ENCODE assay signal across 8 mouse cellular contexts in the genomic region with DNA sequence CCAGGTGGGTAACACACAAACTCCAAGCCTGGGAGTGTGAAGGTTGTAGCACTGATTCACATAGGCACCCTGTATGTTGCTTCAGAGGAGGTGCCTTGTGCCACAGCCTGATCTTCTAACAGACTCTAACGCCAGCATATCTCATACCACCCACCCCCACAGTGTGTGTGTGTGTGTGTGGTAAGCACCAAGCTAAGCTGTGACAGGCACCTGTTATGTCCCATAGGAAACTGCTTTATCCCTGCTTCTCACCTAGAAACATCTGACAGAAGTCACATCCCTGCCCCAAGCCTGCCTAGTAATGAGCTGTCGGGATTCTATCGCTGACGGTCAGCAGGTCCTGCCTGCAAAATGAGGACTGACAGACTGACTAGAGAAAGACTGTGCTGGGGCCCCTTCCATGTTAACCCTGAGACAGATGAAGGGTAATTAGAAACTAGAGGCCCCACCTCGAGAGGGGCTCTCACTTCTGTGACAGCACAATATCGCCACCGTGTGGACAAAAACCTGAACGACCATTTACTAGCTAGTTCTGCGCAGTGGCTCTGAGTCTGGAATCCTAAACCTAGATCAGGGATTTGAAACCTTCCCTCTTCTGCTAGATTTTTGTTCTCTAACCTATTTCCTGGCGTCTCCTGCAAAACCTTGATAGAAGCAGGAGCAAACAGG. TPM values are rescaled to one million over a fixed set of nuclear protein-coding genes. Genes with fewer than 3 reads are reported as not detected.
DNase-seq lines count a peak whose midpoint lies in the region; ATAC-seq lines count a peak whose summit lies in the region.
"Had no signal": no experiment of that assay in that cellular context is flagged by ENCODE, and none has a peak within 500 bp of the region (broad histone marks: within the 10 kb centered on the region; RNA-seq: fewer than 3 reads in every experiment).

No protein-coding gene starts in this region.

- H3K4me3 ChIP-seq in forebrain, embryonic 15.5 days: no peak overlapping the region
- no peak overlapping the region for H3K4me3 ChIP-seq in hindbrain, embryonic 13.5 days
- H3K4me3 ChIP-seq in megakaryocyte, embryonic 14.5 days (replicated peaks): peak overlapping the region; percentile 62
- H3K4me3 ChIP-seq: liver, embryonic 13.5 days had no signal

- 13% methylated on average over 10 of the region's 10 CpGs for WGBS in forebrain, embryonic 15.5 days
- 18% methylated on average over 10 of the region's 10 CpGs for WGBS in hindbrain, embryonic 13.5 days

- H3K4me2 ChIP-seq in forebrain, embryonic 15.5 days (replicated peaks): no peak overlapping the region; the same call in 1 of the 2 replicates
- no peak overlapping the region for H3K4me2 ChIP-seq in hindbrain, embryonic 13.5 days
- H3K4me2 ChIP-seq: liver, embryonic 13.5 days had no signal

- no peak overlapping the region for H3K9ac ChIP-seq in forebrain, embryonic 15.5 days (replicated peaks)
- H3K9ac ChIP-seq in hindbrain, embryonic 13.5 days: no peak overlapping the region
- H3K9ac ChIP-seq: liver, embryonic 13.5 days had no signal

- H3K4me1 ChIP-seq in forebrain, embryonic 15.5 days: peaks cover 14% of the 10 kb centered on the region
- H3K4me1 ChIP-seq in hindbrain, embryonic 13.5 days (replicated peaks): peaks cover 9% of the 10 kb centered on the region
- H3K4me1 ChIP-seq in megakaryocyte, embryonic 14.5 days: peaks cover 10% of the 10 kb centered on the region

- H3K36me3 ChIP-seq in forebrain, embryonic 15.5 days: no peaks in the 10 kb centered on the region
- H3K36me3 ChIP-seq in hindbrain, embryonic 13.5 days: no peaks in the 10 kb centered on the region
- H3K36me3 ChIP-seq in megakaryocyte, embryonic 14.5 days (replicated peaks; ENCODE audit: low read length): no peaks in the 10 kb centered on the region
- H3K36me3 ChIP-seq: liver, embryonic 13.5 days had no signal

- no peaks in the 10 kb centered on the region for H3K27me3 ChIP-seq in forebrain, embryonic 15.5 days
- H3K27me3 ChIP-seq in hindbrain, embryonic 13.5 days: peaks cover 12% of the 10 kb centered on the region
- peaks cover 60% of the 10 kb centered on the region for H3K27me3 ChIP-seq in megakaryocyte, embryonic 14.5 days (replicated peaks)

- no peak overlapping the region for H3K27ac ChIP-seq in forebrain, embryonic 15.5 days (replicated peaks)
- no peak overlapping the region for H3K27ac ChIP-seq in hindbrain, embryonic 13.5 days
- H3K27ac ChIP-seq: liver, embryonic 13.5 days had no signal

- DNase-seq in MEL-GATA-1-ER (ENCODE audit: extremely low read depth, low read depth): peak; percentile 41
- DNase-seq in brain, embryonic 18.5 days (ENCODE audit: low read depth, low spot score): peak; percentile 34
- DNase-seq in layer of hippocampus, adult 9-11 months: peak; percentile 63
- DNase-seq in skeletal muscle tissue, adult 2 months (ENCODE audit: low read depth, low spot score): peak; percentile 18
- DNase-seq: liver, embryonic 13.5 days had no signal

- 0 out of 2 replicates have a peak, but pooled peaks have one; percentile 38 for ATAC-seq in forebrain, embryonic 15.5 days (replicated peaks)
- ATAC-seq in hindbrain, embryonic 13.5 days (ENCODE audit: low FRiP score): peak; percentile 49; the same call in 1 of the 2 replicates

- H3K9me3 ChIP-seq in forebrain, embryonic 15.5 days: no peaks in the 10 kb centered on the region
- H3K9me3 ChIP-seq in hindbrain, embryonic 13.5 days: no peaks in the 10 kb centered on the region
- H3K9me3 ChIP-seq in megakaryocyte, embryonic 14.5 days: no peaks in the 10 kb centered on the region
- H3K9me3 ChIP-seq: liver, embryonic 13.5 days had no signal

RNA-seq across cellular contexts. Expression of gene St14, which starts 45.4 kb away (rescaled TPM):
- 0.27 and 0.36 TPM in 2 replicates for polyA plus RNA-seq in forebrain, embryonic 15.5 days (2015; fragmentation: Nextera tagmentation; extraction: Ambion mirVana)
- 0.42 and 0.71 TPM in 2 replicates for polyA plus RNA-seq in hindbrain, embryonic 13.5 days (2015; fragmentation: Nextera tagmentation; extraction: Ambion mirVana)
- 2.6 TPM in 1 of 2 replicates, not detected in the other for polyA plus RNA-seq in megakaryocyte, embryonic 14.5 days (2012; ENCODE audit: insufficient read depth, low replicate concordance)

RNA-seq across cellular contexts. Expression of gene Zbtb44, which starts 55.8 kb away (rescaled TPM):
- polyA plus RNA-seq in forebrain, embryonic 15.5 days (2015; fragmentation: Nextera tagmentation; extraction: Ambion mirVana): 5.0 and 5.6 TPM in 2 replicates
- 4.1 and 4.8 TPM in 2 replicates for polyA plus RNA-seq in hindbrain, embryonic 13.5 days (2015; fragmentation: Nextera tagmentation; extraction: Ambion mirVana)
- polyA plus RNA-seq in megakaryocyte, embryonic 14.5 days (2012; ENCODE audit: insufficient read depth, low replicate concordance): 0.85 and 2.1 TPM in 2 replicates
